Comparison of ENCODE assay signal across 8 mouse cellular contexts in the genomic region with DNA sequence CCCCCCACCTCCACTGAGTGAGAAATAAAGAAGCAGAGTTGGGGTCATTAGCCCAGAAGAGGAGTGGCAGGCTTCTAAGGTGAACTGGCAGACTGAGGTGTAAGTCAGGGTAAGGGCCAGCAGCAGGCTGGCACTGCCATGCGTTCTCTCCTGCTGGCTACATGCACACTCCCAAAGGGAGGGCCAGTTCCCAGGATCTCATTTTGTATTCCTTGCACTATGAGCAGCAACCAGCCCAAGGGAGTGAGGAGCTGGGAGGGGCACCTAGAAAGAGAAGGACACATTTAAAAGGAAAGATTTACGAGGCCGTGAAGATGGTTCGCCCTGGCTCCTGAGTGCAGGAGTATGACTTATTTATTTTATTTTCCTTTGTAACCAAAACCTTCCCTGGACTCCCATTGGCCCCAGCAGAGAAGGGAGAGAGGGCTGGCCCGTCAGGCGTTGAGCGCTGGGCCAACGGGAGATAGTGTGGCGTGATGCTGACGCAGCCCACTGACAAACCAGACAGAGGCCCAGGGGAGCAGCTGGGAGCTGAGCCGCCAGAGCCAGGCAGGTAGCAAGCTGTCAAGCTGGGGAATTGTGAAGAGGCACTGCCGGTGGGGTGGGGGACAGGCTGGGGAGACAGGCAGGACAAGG.
DNase-seq lines count a peak whose midpoint lies in the region; ATAC-seq lines count a peak whose summit lies in the region.

No protein-coding gene starts in this region.

- no peaks in the 10 kb centered on the region for H3K36me3 ChIP-seq in heart, embryonic 16.5 days (ENCODE audit: control insufficient read depth, insufficient read depth)
- no peaks in the 10 kb centered on the region for H3K36me3 ChIP-seq in midbrain, embryonic 15.5 days (replicated peaks)

- H3K4me3 ChIP-seq in heart, embryonic 16.5 days (ENCODE audit: low read length): no peak overlapping the region
- no peak overlapping the region for H3K4me3 ChIP-seq in midbrain, embryonic 15.5 days

- no peak for ATAC-seq in heart, embryonic 16.5 days (replicated peaks; ENCODE audit: extremely low read depth, insufficient read depth, low FRiP score)
- peak; percentile 70 for ATAC-seq in midbrain, embryonic 15.5 days (replicated peaks)

- no peaks in the 10 kb centered on the region for H3K9me3 ChIP-seq in heart, embryonic 16.5 days (replicated peaks; ENCODE audit: control insufficient read depth, low read length)
- H3K9me3 ChIP-seq in midbrain, embryonic 15.5 days: no peaks in the 10 kb centered on the region

- H3K9ac ChIP-seq in heart, embryonic 16.5 days (ENCODE audit: low read length): no peak overlapping the region
- no peak overlapping the region for H3K9ac ChIP-seq in midbrain, embryonic 15.5 days

- H3K4me1 ChIP-seq in heart, embryonic 16.5 days (ENCODE audit: control insufficient read depth, insufficient read depth, low read length): peaks cover 5% of the 10 kb centered on the region
- H3K4me1 ChIP-seq in midbrain, embryonic 15.5 days: peaks cover 8% of the 10 kb centered on the region

- H3K27me3 ChIP-seq in heart, embryonic 16.5 days (ENCODE audit: control insufficient read depth, insufficient read depth, low read length): no peaks in the 10 kb centered on the region
- no peaks in the 10 kb centered on the region for H3K27me3 ChIP-seq in midbrain, embryonic 15.5 days (replicated peaks)

- H3K27ac ChIP-seq in heart, embryonic 16.5 days (ENCODE audit: low read length): no peak overlapping the region
- 0 out of 2 replicates have a peak overlapping the region, but pooled peaks have one; percentile 20 for H3K27ac ChIP-seq in midbrain, embryonic 15.5 days

- DNase-seq in adrenal gland, postnatal 10 days: peak; percentile 29
- DNase-seq in adrenal gland, postnatal 4 days (ENCODE audit: low spot score in 2 of 2): no peak
- DNase-seq in layer of hippocampus, adult 11-12 months (ENCODE audit: low spot score): peak; percentile 54
- no peak for DNase-seq in layer of hippocampus, adult 9-10 months (ENCODE audit: low spot score)
- DNase-seq in spleen, adult 12 weeks (ENCODE audit: low spot score): no peak
- no peak for DNase-seq in yolk sac, embryonic 10.5 days (ENCODE audit: low spot score)

- WGBS in heart, embryonic 16.5 days: 32% methylated on average over 12 of the region's 12 CpGs
- 42% methylated on average over 12 of the region's 12 CpGs for WGBS in midbrain, embryonic 15.5 days

- H3K4me2 ChIP-seq in heart, embryonic 16.5 days (ENCODE audit: low read depth, low read length): peak overlapping the region; percentile 32
- H3K4me2 ChIP-seq in midbrain, embryonic 15.5 days: no peak overlapping the region

Comparison
In these comparisons a context has a peak if more than half of its experiments do, and no peak if none do; other contexts are left out.
1. DNase-seq: peak in adrenal gland, postnatal 10 days (single experiment) and layer of hippocampus, adult 11-12 months (single experiment); none in adrenal gland, postnatal 4 days (0 of 2), layer of hippocampus, adult 9-10 months (single experiment), spleen, adult 12 weeks (single experiment) and yolk sac, embryonic 10.5 days (single experiment).